Mouse (Mus musculus): Measurements from ENCODE around the gene Adamts2. TPM values are rescaled to one million over a fixed set of nuclear protein-coding genes. Genes with fewer than 3 reads are reported as not detected.

Adamts2 gene
- total RNA-seq, 2 experiments from 2014 or later: 28.5 to 32.0 TPM

DNA sequence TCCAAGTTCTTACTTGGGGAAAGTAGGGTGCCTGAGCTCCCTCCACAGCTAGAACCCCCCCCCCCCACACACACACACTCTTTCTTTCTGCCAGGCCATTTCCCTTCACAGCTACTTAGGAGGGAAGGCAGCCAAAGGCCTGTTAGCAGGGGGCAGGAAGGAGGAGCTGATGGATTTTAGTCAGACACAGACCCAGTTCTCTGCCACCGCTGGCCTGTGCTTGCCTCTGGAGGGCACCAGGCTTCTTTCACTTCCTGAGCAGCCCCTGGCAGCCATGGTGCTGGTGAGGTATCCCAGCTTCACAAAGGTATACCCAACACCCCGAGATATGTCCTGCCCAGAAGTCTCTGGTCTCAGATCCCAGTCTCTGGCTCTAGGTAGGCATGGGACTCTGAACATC is 22.4 kb downstream of the Adamts2 start:
- peak; percentile 69 for DNase-seq

DNA sequence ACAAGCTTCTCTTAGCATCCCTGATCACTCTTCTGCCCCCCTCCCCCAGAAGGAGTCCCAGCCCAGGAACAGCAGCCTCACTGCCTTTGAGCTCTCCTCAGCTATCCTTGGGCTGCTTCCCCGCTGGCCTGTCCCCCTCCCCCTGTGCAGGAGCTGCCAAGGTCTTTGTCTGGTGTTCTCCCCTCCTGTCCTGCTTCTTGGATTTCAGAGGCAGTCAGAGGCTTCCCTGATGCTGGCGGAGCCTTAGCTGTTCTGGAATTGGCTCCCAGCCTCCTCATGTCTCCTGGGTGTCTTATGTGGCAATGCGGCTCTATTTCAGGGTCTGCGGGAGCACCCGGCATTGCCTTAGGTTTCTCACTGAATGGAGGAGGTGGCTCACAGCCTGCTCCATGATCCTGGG is 22.8 kb downstream of the Adamts2 start:
- DNase-seq: peak; percentile 46

DNA sequence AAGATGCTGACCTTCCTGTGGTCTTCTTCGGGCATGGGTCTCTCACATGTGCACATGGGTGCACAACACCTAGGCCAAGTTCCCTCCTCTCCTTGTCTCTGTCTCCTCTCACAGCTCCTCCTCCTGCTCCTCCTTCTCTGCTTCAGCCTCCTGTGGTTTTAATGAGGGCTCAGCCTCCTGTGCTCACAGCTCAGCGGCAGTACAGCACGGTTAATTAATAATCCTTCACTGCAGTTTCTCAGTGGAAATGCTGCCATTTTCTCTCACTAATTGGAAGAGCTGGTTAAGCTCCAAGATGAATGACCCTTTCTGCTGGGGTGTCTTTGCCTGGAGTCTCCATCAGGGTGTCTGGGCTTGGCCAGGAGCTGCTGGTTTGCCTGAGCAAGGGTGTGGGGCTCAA is 27.0 kb downstream of the Adamts2 start:
- no peak for DNase-seq

DNA sequence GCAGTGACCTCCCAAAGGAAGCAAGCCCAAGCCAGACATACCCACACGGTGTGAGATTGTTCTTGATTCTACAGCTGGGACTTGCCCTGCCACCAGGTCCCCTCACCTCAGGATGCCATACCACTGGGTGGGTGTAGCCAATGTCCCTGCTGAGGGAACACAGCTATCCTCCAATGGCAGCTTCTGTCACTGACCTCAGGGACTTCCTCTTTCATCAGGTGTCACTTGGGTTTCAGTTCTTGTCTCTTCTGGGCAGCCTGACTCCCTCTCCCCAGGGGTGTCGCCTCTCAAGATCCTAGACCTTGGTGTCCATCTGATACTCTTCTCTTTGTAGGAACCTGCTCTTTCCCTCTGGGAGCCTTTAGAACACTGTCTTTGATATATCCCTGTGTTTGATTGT is 28.6 kb downstream of the Adamts2 start:
- no peak for DNase-seq

DNA sequence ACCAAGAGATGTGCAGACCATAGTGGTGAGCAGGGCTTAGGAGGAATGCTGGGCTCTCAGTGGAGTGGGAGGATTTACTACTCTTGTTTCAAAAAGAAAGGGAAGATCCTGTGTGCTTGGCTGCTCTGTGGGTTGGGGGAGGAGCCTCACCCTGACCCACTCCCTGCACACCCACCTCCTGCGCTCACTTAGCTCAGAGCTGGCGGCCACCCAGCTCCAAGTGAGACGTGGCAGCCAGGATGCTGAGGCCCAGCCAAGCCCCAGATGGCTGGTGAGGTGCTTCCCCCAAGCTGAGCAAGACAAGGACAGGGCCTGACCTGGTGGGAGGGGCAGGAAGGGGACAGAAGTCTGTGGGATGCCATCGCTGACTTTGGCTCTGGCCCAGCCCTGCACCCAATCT is 30.4 kb downstream of the Adamts2 start:
- DNase-seq: peak; percentile 91

DNA sequence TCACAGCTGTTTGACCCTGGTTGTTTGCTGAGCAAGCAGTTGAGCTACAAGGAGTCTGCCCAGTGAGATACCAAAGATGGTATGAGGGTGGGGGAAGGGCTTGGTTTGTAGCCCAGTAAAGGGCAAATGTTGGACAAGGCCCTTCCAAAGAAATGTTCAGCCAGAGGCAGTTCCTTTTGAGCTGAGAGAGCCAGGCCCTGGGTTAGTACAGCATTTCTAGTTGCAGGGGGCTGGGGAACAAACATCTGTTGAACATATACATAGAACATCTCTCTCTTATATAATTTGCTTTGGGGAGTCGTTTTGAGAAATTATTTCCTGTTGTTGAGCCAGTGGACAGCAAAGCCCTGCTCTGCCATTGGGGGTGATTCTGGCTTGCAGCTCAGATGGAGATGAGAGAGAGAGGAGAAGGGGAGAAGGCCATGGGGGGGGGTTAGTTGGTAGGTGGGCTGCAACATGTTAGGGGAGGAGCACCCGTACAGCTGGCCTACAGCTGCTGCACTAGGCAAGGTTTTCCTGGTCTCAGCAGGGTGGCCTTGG is 33.2 kb downstream of the Adamts2 start:
- peak; percentile 35 for DNase-seq

DNA sequence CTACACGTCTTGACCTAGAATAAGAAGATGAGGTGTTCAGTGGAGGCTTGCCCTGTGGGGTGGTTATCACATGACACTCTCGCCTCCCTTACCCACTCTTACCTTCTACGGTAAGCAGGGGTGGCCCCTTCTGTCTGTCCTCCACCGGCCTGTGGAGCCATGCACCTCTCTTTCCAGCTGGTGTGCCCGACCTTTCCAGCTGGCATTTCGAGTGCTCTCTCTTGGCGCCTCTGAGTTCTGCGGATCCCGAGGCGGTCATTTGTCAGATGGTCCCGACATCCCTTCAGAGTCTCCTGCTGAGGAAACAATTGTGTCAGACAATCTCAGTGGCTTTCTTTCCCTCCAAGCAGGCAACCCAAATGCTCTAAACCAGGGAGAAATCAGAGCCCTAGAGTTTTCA is 35.1 kb downstream of the Adamts2 start:
- no peak for DNase-seq

DNA sequence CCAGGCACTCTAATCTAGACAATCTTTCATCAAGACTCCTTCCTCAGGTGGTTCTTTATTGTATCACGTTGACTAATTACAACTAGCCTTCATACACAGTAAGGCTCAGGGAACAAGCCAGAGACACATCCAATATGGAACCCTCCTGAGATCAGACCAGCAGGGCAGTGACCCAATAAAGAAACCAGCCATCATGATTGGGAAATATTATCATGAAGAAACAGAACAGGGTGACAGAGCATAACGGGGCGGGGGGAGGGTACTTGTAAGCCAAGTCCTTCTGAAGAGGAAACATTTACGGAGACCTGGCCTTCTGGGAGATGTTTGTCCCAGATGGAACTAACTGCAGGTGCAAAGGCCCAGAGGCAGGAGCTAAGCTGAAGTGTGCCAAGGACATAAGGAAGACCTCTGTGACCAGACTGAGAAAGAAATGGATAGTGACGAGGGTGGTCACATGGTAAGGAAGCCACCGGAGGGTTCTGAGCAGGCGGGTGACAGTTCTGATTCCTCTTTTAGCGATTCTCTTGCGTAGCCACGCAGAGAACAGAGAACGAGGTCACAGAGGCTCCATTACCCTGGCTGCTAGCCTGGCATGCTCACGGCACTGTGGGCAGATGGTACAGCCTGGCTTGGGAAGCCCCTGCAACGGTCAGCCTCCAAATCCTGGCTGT is 36.4 kb downstream of the Adamts2 start:
- DNase-seq: no peak

DNA sequence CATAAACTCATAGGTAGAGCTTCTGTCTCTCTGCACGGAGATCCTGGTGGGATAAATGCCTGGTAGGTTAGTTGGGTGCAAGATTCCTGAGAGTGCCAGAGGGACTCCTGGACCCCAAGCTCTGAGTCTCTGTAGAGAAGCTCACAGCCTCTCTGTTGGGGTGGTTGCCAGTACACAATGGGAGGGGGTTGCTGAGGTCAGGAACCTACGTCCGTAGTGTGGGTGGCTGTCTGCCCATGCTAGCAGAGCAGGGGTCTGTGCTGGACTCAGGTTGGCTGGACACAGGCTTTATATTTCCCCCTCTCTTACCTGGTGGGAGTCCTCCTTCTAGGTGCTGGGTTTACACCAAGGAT is 37.0 kb downstream of the Adamts2 start:
- no peak for DNase-seq

DNA sequence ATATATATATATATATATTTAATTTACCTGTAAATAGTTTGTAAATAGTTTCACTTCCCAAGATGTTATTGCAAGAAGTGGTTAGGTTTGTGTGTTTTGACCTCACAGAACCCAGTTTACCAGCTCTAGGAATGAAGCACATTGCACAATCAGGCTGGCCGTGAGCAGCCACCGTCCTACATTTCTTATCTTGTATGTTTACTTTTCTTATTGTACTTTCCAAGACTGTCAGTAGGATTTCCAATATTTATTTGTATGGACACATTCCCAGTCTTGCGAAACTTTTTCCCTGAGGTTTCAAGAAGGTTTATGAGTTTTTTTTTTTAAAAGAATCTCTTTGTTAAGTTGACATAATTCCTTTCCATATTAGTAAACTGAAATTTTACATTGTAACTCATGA is 40.7 kb downstream of the Adamts2 start:
- DNase-seq: no peak

DNA sequence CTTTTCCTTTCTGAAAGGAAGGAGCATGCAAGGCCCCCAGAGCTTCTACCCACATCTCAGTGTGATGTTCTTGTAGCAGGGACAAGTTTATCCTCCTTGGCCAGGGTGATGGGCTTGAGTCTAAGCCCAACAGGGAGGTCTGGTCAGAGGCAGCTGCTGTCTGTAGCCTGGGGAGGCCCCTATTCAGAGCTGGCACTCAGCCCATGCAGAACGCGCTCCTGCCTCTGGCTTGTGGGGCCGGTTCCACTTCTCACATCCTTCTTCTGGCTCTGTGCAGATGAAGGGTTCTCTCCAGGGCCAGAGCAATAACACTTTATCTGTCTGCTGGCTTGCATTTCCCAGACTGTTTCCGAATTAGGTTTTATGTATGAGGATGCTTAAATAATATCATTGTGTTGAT is 44.3 kb downstream of the Adamts2 start:
- DNase-seq: peak; percentile 79

DNA sequence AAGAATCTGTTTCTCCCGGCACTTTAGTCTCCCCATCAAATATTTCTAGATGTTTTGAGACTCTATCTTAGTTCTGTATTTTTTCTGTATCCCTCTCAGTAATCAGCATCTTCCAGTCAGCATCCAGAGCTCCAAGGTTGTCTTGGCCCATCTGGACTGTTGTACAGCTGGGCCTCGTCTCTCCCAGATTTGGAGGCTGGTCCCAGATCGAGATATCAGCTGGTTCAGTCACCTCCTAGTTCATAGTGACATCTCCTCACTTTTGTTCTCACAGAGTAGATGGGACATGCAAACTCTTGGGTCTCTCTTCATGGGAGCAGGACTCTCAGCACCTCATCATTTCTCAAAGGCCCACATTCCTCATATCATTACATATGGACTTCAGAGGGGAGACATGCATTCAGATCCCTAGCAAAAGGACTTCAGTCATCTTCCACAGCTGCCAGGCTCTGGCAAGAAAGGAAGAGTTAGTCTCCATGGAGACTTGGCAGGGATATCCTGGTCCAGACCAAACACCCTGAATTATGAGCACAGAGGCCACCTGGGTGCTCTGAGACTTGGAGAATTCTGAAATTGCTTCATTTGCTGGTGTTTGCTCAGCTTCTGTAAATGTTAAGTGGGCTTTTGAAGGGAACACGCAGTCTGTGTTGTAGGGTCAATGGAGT is 46.4 kb downstream of the Adamts2 start:
- no peak for DNase-seq

DNA sequence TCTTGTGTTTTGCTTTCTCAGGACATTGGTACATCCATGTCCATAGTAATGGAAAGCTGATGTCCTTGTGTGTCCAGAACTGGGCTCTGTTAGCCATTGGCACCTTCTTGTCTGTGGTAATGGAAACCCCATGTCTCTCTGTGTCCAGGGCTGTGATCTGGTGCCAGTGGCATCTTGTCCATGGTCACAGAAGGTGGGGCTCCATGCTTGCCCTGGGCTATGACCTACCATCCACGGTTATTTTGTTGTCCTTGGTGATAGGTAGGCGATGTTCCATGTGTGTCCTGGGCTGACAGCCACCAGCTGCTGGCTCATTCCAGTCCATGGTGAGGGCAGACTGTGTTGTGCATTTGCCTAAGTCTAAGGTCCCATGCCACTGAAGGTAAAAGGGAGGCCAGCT is 48.2 kb downstream of the Adamts2 start:
- DNase-seq: no peak

DNA sequence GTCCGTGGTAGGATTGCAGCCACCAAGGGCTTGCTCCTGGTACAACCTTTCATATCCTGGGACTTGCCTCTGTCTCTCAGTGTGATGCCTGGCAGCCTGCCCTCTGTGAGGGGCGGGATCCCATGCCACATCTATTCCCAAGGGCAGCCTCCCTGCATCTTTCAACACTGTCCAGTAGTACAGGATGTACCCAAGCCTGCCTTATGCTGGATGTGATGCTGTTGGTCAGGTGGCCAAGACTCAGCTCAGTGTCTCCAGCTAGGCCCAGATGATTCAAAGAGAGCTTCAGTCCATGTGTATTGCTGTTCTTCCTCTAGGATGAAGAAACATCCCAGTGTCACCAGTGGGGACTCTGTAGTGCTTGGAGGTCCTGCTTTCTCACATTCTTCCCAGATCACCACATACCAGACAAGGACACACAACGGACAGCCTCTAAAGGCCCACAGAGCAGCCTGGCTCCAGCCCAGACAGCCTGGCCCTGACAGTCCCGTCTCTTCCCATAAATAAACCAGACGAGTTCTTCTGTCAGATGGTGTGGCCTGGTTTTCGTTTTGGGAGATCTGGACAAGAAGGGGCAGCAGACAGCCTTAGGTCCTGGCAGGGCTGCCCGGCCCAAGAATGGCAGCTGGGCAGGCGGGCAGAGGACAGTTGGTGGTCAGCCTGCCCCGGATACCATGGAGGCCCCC is 52.0 kb downstream of the Adamts2 start:
- DNase-seq: peak; percentile 57

DNA sequence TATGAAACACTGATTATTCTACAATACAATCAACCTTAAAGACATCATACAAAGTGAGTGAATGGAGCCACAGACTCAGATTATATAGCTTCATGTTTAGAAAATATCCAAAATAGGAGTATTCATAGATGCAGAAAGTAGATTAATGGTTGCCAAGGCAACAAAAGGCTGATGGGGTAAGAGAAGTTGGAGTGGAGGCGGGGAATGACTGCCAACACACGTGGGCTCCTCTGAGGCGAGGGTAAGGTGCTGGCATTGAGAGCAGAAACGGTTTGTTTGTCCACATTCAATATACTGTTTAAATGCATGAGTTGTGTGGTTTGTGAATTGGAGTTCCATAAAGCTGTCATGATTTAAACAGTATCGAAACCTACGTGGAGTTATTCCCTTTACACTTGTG is 56.9 kb downstream of the Adamts2 start:
- no peak for DNase-seq

DNA sequence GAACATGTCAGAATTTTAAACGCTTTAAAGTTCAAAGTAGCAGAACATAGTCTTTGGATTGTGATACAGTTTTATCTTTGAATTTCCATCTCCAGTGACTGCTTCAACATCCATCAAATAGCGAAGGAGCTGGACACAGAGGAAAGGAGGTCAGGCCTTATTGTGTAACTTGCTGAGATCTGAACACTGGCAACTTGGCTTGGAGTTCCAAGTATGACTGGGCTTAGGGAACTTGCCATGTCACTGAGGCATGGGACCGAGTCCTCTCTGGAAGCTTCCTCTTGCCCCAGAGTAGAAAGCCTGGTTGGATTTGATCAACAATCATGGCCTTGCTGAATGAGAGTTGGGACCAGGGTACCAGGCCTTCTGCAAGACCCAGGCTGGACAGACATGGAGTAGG is 60.3 kb downstream of the Adamts2 start:
- no peak for DNase-seq

DNA sequence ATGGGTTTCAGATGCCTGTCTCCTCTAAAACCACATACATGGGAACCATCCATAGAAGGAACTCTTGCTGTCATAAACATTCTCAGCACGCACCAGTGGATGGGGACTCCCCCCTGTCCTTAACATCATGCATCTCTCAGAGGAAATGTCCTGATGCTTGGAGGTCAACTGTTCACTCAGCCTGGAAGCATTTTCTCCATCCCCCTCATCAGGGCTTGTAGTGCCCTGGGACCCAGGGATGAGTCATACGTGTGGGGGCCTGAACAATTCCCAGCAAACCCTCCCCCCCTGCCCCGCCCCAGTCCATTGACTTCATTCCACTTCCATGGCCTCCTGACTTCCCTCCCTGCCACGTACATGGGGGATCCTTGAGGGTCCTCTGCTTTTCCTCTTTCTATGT is 62.9 kb downstream of the Adamts2 start:
- DNase-seq: no peak

DNA sequence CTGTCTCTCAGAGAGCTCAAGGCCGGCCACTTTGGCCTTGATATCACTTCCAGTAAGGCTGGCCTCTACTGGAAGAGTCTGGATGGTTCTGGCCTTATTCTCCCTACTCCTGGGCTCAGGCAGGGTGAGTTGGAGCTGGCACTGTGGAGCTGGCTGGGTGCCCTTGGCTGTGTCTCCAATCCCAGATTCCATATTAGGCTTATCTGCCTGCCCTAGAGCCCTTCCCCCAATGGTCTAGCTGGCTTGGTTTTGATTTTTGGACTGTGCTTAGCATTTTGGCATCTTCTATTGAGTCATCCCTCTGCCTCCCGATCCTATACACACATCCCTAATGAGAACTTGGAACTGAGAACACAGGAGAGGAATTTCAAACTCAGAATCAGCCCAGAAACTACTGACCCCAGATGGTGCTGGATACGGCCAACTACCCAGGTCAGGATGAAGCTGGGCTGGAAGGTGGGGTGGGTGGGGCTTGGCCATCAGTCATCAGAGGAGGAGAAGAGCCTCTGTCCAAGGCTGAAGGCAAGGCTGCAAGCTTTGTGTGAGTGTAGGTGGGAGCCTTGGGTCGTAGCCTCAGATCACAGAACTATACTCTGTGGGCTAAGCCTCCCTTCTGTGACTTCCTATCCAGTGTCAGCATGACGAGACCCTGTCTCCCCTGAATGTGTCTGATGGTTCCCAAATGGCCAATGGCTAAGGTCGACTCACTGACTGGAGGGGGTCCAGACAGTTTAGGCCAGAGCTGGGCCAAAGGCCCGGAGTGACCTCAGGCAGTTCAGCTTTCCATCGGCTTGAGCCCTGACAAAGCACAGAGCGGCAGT is 67.9 kb downstream of the Adamts2 start:
- DNase-seq: peak; percentile 92

DNA sequence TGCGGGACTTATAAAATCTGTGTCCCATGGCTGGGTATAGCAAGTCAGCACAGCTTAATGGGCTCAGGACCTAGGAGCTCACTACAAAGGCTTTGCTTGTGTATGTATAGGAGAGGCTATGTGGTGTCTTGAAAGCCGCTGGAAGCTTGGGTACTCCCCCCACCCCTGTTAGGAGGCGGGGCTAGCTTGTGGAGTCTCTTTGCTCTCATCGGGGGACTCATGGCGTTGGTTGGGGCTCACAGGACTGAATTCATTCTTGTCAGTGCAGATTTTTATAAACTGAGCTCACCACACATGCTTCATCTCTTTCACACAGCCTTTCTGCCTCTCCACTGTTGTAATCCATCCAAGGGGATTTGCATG is 68.5 kb downstream of the Adamts2 start:
- DNase-seq: no peak

DNA sequence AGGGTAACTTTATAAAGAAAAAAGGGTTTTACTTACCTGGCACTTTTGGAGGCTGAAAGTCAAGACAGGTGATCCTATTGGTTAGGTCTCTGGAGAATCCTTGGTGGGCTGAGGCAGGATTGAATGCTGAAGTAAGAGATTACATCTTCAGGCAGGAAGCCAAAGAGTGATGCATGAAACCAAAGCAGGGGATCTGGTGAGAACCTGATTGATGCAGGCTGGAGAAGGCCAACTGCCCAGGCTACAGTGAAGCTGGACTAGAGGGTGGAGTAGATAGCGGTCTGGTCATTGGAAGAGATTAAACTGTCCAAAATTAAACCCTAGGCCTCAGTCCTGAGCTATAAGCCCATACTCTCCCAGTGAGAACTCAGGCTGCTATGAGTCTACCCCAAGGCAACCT is 69.0 kb downstream of the Adamts2 start:
- DNase-seq: no peak

DNA sequence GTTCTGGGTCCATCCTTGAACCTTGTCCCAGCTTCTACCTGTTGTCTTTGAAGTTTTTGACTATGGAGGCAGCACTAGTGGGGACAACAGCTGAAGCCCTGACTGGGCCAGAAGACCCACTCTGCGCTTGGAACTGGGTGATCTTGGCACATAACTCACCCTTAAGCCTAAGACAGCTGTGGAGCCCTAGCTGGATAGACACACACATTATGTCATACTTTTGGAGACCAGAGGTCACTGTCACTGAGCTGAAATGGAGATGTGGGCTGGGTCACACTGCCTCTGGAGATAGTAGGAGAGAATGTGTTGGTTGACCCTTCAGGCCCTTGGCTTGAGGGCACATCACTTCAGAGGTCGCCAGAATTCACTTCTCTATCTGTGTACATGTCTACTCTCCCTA is 69.5 kb downstream of the Adamts2 start:
- DNase-seq: no peak

DNA sequence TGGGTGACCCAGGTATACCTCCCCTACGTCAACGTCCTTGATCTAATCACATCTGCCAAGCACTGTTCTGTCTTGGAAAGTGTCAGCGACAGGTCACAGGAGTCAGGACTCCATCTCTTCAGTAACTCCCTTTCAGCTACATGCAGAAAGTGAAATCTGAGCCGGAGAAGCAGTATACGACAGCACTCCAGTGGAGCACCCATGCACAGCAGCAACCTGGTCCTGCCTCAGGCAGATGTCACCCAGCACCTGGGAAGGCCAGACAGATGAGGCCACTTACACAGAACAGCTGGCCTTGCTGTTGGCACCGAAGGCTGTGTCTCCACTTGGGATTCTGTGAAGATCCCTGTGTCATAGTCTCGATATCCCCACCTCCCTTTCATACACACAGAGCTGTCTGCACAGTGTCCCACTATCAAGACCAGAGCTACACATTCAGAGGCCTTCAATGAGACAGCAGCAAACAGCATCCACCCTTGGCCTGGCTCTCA is 70.0 kb downstream of the Adamts2 start:
- DNase-seq: no peak

DNA sequence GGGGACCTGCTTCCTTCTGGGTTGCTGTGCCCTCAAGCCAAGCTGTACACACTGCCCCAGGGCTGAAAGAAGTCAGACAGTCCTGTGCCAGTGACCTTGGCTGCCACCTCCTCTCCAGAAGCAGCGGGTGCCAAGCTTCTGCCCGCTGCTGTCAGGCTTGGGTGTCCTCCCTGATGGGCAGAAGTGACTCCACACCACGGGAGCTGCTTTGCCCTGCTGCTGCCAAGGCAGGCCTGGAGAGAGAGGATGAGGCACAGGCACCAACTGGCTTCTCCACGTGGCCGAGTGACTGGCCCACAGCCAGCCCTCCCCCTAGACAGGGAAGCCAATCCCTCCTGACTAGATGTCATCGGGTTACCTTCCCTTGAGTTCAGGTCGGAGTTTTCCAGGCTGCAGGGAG is 71.0 kb downstream of the Adamts2 start:
- DNase-seq: peak; percentile 84

Data from heart, postnatal 4 days (tissue).